Mouse (Mus musculus): ENCODE data around the gene Kdf1.

GRCm38 (mm10) chr4:133511050-133511449, 7.7 kb upstream of the Kdf1 start:
- no peak for TF ChIP-seq CTCF (conservative IDR thresholded peaks at IDR 0.05; ENCODE audit: low read length)
- TF ChIP-seq NANOG (IDR thresholded peaks at IDR 0.05; ENCODE audit: borderline replicate concordance, low read length): no peak
- no peak for TF ChIP-seq POU5F1 (IDR thresholded peaks at IDR 0.05; ENCODE audit: borderline replicate concordance, low read length)
